Mouse (Mus musculus) erythroblast, embryonic 14.5 days (primary cell): ENCODE results near the gene 6030468B19Rik. TPM values are rescaled to one million over a fixed set of nuclear protein-coding genes. Genes with fewer than 3 reads are reported as not detected.

Experiments
- H3K27me3 ChIP-seq: 2 replicates; pipeline ENCODE4 v1.6.1; 2012; ENCODE audit warnings: inconsistent platforms; ENCODE audit not compliant: control insufficient read depth
- H3K36me3 ChIP-seq: 2 replicates; pipeline ENCODE4 v1.6.1; 2012; ENCODE audit warnings: mild to moderate bottlenecking, inconsistent platforms; ENCODE audit not compliant: control insufficient read depth
- H3K4me1 ChIP-seq: 2 replicates; pipeline ENCODE4 v1.6.1; 2012; ENCODE audit warnings: inconsistent platforms; ENCODE audit not compliant: control insufficient read depth
- H3K4me3 ChIP-seq: replicated peaks from 2 replicates; pipeline ENCODE3; 2012; ENCODE audit warnings: moderate library complexity, mild to moderate bottlenecking, inconsistent platforms
- H3K9me3 ChIP-seq: 2 replicates; pipeline ENCODE4 v1.6.1; 2012; ENCODE audit warnings: low read length, inconsistent platforms, mixed read lengths; ENCODE audit not compliant: control insufficient read depth
- GATA1 ChIP-seq: IDR thresholded peaks from 2 replicates; pipeline ENCODE4 v1.6.1; 2012; ENCODE audit warnings: low read length, inconsistent platforms, mixed read lengths
- TAL1 ChIP-seq: IDR thresholded peaks from 3 replicates; pipeline ENCODE4 v1.6.1; 2012; ENCODE audit warnings: low read length, inconsistent platforms, mixed read lengths
- polyA plus RNA-seq: library from polyadenylated mRNA; stranded (reverse); fragments of >175 nt; gene quantifications from 2 replicates; pipeline ENCODE4 v1.2.3, GENCODE M21; 2012

Gene 6030468B19Rik
- 202 and 213 TPM in 2 replicates for polyA plus RNA-seq

DNA sequence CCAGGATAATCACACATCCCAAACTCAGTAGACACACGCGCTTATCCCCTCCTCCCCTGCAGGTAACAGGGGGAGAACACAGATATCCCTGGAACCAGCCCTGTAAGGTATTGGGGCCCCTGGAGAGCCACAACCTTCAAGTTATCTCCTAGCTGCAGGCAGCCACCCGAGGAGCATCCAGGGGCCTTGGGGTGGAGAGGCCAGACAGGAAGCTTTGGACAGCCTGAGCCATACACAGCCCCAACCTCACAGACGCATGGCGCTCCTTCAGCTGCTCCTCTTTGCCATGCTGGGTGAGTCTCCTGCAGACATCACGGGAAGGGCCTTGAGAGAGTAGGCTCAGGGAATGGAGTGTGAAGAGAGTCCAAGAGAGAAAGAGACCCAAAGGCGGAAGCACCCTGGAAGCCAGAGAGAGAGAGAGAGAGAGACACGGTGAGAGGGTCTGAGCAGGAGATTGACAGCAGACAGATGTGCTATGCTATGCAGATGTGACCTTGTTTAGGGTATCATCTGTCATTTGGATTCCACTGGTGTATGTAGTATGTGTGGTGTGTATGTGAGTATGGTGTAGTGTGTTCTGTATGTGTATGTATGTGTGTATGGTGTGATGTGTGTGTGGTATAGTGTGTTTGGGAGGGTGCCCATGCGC is at the start of gene 6030468B19Rik:
6030468B19Rik (plus strand) TSS at position 150 of the 649 bp plus-strand sequence.
- TF ChIP-seq TAL1 (peak; percentile 97), GATA1 (peak; percentile 79)
- Histone ChIP-seq H3K36me3 (peaks cover 76% of the 10 kb centered on the region), H3K27me3 (no peaks in the 10 kb centered on the region), H3K9me3 (no peaks in the 10 kb centered on the region), H3K4me1 (peaks cover 88% of the 10 kb centered on the region), H3K4me3 (peak within 1 kb of the TSS; percentile 74)

DNA sequence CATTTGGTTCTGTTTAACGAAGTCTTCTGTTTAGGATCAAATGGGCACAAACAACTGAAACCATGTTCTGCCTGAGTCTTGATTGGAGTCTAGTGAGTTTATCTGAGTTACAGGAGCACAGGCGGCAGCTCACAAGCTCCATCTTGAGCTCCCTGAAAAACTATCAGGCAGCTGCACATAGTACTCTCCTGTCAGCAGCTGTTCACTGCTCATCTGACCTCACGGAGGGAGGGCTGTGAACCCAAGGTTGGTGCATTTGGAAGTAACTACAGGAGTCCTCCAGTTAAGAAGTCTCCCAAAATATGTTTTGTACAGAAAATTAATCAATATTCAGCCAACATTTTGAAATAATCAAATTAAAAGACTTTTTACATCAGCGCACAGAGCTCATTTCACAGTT is 48.8 kb upstream of the 6030468B19Rik start:
- H3K36me3 ChIP-seq = peaks cover 81% of the 10 kb centered on the region
- H3K27me3 ChIP-seq = no peaks in the 10 kb centered on the region
- TF ChIP-seq TAL1 (no peak), GATA1 (no peak)

DNA sequence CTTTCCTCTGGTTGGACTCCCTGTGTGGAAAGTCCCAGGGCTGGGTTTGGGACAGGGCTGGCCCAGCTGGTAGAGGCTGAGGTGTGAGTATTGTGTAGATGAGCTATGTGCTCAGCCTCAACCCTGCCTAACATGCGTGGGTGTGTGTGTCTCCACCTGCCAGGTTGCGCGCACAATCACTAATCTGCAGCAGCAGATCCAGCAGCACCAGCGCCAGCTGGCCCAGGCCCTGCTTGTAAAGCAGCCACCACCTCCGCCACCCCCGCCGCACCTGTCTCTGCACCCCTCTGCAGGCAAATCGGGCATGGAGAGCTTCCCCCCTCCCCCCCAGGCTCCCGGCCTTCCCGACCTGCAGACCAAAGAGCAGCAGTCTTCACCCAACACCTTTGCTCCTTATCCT is 48.0 kb upstream of the 6030468B19Rik start:
- no peak for TF ChIP-seq TAL1
- TF ChIP-seq GATA1 = no peak
- Histone ChIP-seq H3K4me1 (peaks cover 5% of the 10 kb centered on the region; the same call in 1 of the 2 replicates), H3K9me3 (no peaks in the 10 kb centered on the region), H3K27me3 (no peaks in the 10 kb centered on the region), H3K36me3 (peaks cover 82% of the 10 kb centered on the region), H3K4me3 (no peak overlapping the region)

More for the DNA sequence above, 48.8 kb upstream of the 6030468B19Rik start:
- H3K4me3 ChIP-seq = no peak overlapping the region
- peaks cover 6% of the 10 kb centered on the region; the same call in 1 of the 2 replicates for H3K4me1 ChIP-seq
- H3K9me3 ChIP-seq = no peaks in the 10 kb centered on the region

DNA sequence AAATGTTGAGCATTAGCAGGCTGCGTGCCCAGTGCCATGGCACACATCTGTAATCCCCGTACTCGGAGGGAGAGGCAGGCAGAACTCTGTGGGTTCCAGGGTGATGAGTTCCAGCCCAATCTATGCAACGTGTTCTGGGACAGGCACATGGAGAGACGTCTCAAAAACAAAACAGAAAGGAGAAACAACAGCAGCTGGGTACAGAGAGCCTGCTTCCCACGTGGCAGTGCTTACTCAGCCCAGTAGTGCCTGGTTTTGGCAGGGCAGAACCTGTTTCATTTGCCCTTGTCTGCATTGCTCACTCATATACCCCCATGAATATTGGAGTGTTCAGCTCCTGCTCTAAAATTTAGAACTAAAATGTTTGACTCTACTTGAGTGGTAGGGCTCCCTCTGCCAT is 45.9 kb upstream of the 6030468B19Rik start:
- no peaks in the 10 kb centered on the region for H3K9me3 ChIP-seq
- no peaks in the 10 kb centered on the region for H3K27me3 ChIP-seq
- TF ChIP-seq GATA1 = no peak
- no peak for TF ChIP-seq TAL1
- no peak overlapping the region for H3K4me3 ChIP-seq
- H3K4me1 ChIP-seq = peaks cover 5% of the 10 kb centered on the region; the same call in 1 of the 2 replicates
- H3K36me3 ChIP-seq = peaks cover 83% of the 10 kb centered on the region

DNA sequence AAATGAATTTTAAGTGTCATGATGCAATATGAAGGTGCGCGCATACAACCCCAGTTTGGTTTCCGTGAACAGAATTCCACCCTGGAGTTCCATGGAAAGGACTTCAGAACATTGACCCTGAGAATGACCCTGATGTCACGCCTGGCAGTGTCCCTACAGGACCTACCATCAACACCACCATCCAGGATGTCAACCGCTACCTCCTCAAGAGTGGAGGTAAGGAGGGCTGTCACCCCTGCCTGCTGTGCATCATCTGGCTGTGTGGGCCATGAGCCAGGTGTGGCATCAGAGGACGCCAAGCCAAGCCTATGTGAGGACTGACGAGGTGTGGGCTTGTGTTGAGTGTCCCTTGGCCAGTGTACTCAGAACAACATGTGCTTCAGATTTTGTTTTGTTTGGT is 41.6 kb upstream of the 6030468B19Rik start:
- Histone ChIP-seq H3K4me1 (no peaks in the 10 kb centered on the region), H3K4me3 (no peak overlapping the region), H3K36me3 (peaks cover 85% of the 10 kb centered on the region), H3K9me3 (no peaks in the 10 kb centered on the region), H3K27me3 (no peaks in the 10 kb centered on the region)
- TF ChIP-seq GATA1 (no peak), TAL1 (no peak)

DNA sequence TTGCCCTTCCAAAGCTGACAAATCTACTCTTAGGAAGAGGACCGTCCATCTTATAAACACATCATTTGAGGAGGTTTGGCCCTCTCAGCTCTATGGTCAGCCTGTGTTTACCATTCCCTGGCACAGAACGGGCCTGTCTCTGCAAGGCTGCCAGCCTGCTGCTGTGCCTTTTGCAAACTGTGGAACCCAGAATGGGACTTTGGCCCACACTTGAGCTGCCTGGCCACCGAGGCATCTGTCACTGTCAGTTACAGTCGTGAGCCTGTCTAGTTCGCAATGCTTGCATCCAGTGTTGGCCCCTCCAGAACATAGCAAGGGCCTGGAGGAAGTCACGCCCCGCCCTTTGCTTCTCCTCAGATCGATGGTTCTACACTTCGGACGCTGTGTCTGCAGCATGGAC is 38.2 kb upstream of the 6030468B19Rik start:
- H3K4me3 ChIP-seq = no peak overlapping the region
- TF ChIP-seq GATA1 (no peak), TAL1 (no peak)
- H3K36me3 ChIP-seq = peaks cover 82% of the 10 kb centered on the region
- H3K9me3 ChIP-seq = no peaks in the 10 kb centered on the region
- H3K27me3 ChIP-seq = no peaks in the 10 kb centered on the region
- no peaks in the 10 kb centered on the region for H3K4me1 ChIP-seq

DNA sequence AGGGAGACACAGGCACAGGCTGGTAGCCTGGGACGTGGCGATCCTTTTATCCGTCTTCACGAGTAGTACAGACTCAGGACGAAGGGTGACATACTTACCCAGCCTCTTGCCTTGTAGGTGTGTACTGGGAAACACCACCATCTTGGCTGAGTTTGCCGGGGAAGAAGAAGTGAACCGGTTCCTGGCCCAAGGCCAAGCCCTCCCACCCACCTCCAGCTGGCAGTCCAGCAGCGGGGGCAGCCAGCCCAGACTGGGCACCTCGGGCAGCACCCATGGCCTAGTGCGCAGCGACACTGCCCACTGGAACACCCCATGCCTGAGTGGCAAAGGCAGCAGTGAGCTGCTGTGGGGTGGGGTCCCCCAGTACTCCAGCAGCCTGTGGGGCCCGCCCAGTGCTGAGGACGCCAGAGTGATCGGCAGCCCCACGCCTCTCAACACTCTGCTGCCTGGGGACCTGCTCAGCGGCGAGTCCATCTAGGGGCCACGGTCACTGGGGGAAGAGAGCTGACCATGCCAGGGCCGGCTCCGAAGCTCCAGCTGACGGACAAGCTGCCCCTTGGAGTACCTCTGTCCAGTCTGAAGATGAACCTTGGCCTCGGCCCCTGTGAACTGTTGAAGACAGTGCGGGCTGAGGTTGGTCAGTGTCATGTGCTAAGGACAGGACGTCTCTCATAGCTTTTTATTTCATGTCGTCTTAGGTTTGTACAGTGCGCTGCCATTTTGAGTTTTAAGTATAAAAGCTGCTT is 36.9 kb upstream of the 6030468B19Rik start:
- no peaks in the 10 kb centered on the region for H3K9me3 ChIP-seq
- H3K36me3 ChIP-seq = peaks cover 82% of the 10 kb centered on the region
- no peak overlapping the region for H3K4me3 ChIP-seq
- peaks cover 8% of the 10 kb centered on the region for H3K4me1 ChIP-seq
- no peak for TF ChIP-seq TAL1
- TF ChIP-seq GATA1 = no peak
- no peaks in the 10 kb centered on the region for H3K27me3 ChIP-seq

DNA sequence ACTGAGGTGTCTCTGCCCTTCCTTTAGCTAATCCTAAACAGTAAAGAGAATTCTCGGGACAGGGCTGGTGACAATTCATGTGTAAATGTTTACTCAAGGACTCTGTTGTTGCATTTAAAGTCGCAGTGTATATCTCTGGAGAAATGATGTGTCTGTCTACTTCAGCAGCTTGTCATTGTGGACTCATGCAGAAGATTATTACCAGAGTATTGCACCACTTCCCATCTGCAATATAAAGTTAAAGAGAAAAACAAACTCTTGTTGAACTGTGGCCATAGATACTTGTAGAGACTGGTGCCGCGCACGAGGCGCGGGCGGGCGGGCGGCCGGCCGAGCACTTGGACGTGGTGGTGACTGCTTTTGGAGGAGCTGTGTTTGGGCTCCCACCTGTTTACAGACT is 35.7 kb upstream of the 6030468B19Rik start:
- Histone ChIP-seq H3K4me1 (peaks cover 8% of the 10 kb centered on the region), H3K9me3 (no peaks in the 10 kb centered on the region), H3K36me3 (peaks cover 85% of the 10 kb centered on the region), H3K27me3 (no peaks in the 10 kb centered on the region), H3K4me3 (no peak overlapping the region)
- no peak for TF ChIP-seq GATA1

DNA sequence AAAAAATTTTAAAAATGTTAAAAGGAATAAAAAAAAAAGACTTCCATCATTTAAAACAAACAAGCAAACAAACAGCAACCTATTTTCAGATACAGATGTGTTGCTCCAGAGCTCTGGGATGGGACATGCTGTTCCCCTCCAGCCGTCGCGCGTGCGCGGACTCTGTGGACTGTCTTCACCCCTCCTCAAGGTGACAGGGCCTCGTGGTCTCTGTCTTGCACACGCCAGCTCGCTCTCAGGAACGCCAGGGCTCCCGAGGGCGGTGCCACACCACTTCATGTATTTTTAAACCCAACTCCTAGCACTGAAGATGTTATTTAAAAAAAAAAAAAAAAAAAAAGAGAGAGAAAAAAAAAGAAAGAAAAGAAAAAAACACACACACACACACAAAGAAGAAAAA is 35.2 kb upstream of the 6030468B19Rik start:
- Histone ChIP-seq H3K27me3 (no peaks in the 10 kb centered on the region), H3K4me1 (peaks cover 9% of the 10 kb centered on the region), H3K9me3 (no peaks in the 10 kb centered on the region), H3K36me3 (peaks cover 85% of the 10 kb centered on the region), H3K4me3 (no peak overlapping the region)
- TF ChIP-seq TAL1 (no peak), GATA1 (no peak)

DNA sequence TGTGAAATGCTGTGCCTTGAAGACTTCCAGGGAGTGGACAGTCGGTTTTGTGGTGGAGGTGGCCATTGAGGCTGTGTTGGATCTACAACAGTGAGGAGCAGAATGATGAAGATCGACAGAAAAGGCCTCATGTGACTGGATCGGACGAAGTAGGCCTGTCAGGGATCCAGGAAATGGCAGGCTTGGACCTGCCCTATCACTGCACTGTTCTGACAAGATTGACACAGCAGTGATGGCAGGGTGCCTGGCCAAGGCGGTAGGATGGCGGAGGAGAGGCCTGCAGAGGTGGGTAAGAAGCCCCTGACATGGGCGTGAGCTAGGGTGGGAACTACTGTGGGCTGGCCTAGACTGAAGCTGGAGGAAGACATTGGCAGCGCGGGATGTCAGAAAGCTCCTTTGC is 33.1 kb upstream of the 6030468B19Rik start:
- H3K36me3 ChIP-seq = peaks cover 85% of the 10 kb centered on the region
- no peaks in the 10 kb centered on the region for H3K9me3 ChIP-seq
- H3K4me1 ChIP-seq = peaks cover 18% of the 10 kb centered on the region
- no peaks in the 10 kb centered on the region for H3K27me3 ChIP-seq
- no peak overlapping the region for H3K4me3 ChIP-seq
- TF ChIP-seq GATA1 (no peak), TAL1 (no peak)
